Mouse (Mus musculus): ENCODE results near the gene Olfr774.
"Not testable (repeated sequence)": the region's sequence is repeated elsewhere in the genome, so short reads cannot be mapped to it uniquely, and the experiment has no call there.

Gene Olfr774

DNA sequence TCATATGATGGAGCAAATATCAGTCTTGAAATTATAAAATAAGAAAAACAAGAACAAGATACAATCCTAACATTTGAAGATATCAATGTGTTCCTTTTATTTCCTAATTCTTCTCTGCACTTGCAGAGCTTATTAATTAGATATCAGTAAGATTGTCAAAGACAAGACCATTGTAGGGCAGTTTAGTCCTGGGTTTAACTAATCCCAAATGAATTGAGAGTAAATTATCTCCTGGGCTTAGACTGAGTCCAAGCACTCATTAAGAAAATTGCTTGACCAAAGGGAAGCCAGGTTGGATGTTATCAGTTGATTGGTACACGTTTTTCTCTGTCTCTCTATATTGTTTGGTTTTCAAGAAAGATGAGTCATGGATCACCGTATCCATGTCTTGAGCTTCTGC lies at the start of gene Olfr774:
Olfr774 (plus strand) TSS at position 301 of the 400 bp plus-strand sequence.
- no peak for DNase-seq

- DNase-seq, result not testable (repeated sequence)
These were observed 48.7 kb upstream of the Olfr774 start, which contains the start of gene Olfr773 for GRCm38 (mm10) chr10:129187319-129187718. Olfr773 (minus strand) TSS chr10:129187419.

GRCm38 (mm10) chr10:129230737-129231136 lies 5.3 kb upstream of the Olfr774 start:
- DNase-seq, result no peak

DNA sequence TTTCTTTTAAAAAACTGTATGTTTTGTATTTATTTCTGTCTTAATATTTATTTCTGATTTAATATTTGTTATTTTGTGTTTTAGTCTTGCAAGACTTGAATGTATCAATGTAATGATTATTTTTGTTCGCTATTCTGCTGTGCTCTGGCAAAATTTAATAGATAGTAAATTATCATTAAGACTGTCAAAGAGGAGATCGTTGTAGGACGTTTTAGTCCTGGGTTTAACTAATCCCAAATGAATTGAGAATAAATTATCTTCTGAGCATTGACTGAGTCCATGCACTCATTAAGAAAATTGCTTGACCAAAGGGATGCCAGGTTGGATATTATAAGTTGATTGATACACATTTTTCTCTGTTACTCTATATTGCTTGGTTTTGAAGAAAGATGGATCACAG lies 12.1 kb downstream of the Olfr774 start, which contains the start of gene Olfr775:
Olfr775 (plus strand) TSS at position 301 of the 400 bp plus-strand sequence.
- DNase-seq, result no peak

DNA sequence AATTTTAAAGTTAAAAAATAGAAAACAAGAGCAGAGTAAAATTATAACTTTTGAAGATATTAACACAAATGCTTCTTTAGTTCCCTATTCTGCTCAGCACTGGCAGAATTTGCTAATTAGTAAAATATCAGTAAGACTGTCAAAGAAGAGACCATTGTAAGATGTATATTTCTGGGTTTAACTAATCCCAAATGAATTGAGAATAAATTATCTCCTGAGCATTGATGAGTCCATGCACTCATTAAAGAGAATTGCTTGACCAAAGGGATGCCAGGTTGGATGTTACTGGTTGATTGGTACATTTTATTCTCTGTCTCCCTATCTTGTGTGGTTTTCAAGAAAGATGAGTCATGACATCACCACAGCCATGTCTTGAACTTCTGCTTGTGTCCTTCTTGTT lies 22.8 kb downstream of the Olfr774 start, which contains the start of gene Olfr776:
Olfr776 (plus strand) TSS at position 301 of the 400 bp plus-strand sequence.
- DNase-seq, result no peak

DNA sequence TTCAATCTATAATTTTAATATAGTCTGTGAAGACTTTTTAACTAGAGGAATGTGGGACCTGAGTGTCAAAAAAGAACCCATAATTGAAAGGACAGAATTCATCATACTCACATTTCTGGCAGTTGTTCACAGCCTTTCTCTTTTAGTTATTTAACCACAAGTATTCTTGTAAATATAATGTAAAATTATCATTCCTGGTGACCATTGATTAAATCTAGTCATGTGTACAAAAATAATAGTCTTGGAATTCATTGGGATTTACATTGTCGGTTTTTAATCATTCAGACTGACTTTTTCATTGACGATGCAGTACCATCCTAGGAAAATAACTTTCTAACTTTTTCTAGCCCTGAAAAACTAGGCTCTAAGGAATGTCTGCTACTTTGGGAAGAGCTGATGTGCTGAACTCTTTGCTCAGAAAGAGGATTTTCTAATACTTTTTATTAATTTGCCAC lies 35.1 kb downstream of the Olfr774 start, which contains the start of gene Olfr777:
Olfr777 (minus strand) TSS at position 405 of the 455 bp plus-strand sequence.
- no peak for DNase-seq

Data from kidney, postnatal 36 days (tissue).